Mouse (Mus musculus): ENCODE results near the gene Maz. TPM values are rescaled to one million over a fixed set of nuclear protein-coding genes. Genes with fewer than 3 reads are reported as not detected.
A peak's percentile ranks its signal among the peaks of the same experiment; 100 is the strongest.

Gene Maz
- total and polyA plus RNA-seq, 3 experiments = 234 to 540 TPM; not detected in 1

- Histone ChIP-seq H3K27ac (ENCODE audit: control insufficient read depth, low read depth, low read length) (peak overlapping the region; percentile 98), H3K9me3 (replicated peaks; ENCODE audit: insufficient read depth, low read length) (no peaks in the 10 kb centered on the region), H3K79me2 (ENCODE audit: control insufficient read depth, insufficient read depth, low read length, poor library complexity) (peaks cover 34% of the 10 kb centered on the region), H3K4me3 (ENCODE audit: control insufficient read depth in 1 of 2, insufficient read depth in 1 of 2, low read depth in 2 of 2, low read length in 2 of 2) (peak overlapping the region; percentile 50 to 69), H3K9ac (ENCODE audit: control insufficient read depth, low read depth, low read length, poor library complexity, severe bottlenecking) (peak overlapping the region; percentile 78), H3K4me1 (ENCODE audit: control insufficient read depth in 1 of 2, insufficient read depth in 2 of 2, low read length in 2 of 2) (peaks cover 28 to 41% of the 10 kb centered on the region in 2 experiments), H3K36me3 (ENCODE audit: control insufficient read depth in 1 of 2, insufficient read depth in 2 of 2, low read length in 2 of 2) (peaks cover 22 to 47% of the 10 kb centered on the region in 2 experiments), H3K27me3 (ENCODE audit: control insufficient read depth in 1 of 2, insufficient read depth in 2 of 2, low read length in 2 of 2) (no peaks in the 10 kb centered on the region)
- 0 out of 2 replicates have a peak, but pooled peaks have one; percentile 6 for TF ChIP-seq SMC3 (IDR thresholded peaks at IDR 0.05; ENCODE audit: low read depth, low read length)
- no peak for TF ChIP-seq MYC (IDR thresholded peaks at IDR 0.05; ENCODE audit: low read depth, low read length)
- DNase-seq (ENCODE audit: low read depth, low spot score) = peak; percentile 47
These were observed 1.0 kb upstream of the Maz start for GRCm38 (mm10) chr7:127027885-127028284.

GRCm38 (mm10) chr7:127026616-127026983 is 237 bp downstream of the Maz start:
- Histone ChIP-seq H3K9me3 (replicated peaks; ENCODE audit: insufficient read depth, low read length) (no peaks in the 10 kb centered on the region), H3K4me1 (ENCODE audit: control insufficient read depth in 1 of 2, insufficient read depth in 2 of 2, low read length in 2 of 2) (peaks cover 26 to 47% of the 10 kb centered on the region in 2 experiments), H3K79me2 (ENCODE audit: control insufficient read depth, insufficient read depth, low read length, poor library complexity) (peaks cover 41% of the 10 kb centered on the region), H3K27ac (ENCODE audit: control insufficient read depth, low read depth, low read length) (peak overlapping the region; percentile 93), H3K36me3 (ENCODE audit: control insufficient read depth in 1 of 2, insufficient read depth in 2 of 2, low read length in 2 of 2) (peaks cover 17 to 50% of the 10 kb centered on the region in 2 experiments), H3K4me3 (ENCODE audit: control insufficient read depth in 1 of 2, insufficient read depth in 1 of 2, low read depth in 2 of 2, low read length in 2 of 2) (no peak overlapping the region; a peak in 1 of 4 replicates), H3K9ac (ENCODE audit: control insufficient read depth, low read depth, low read length, poor library complexity, severe bottlenecking) (peak overlapping the region; percentile 97), H3K27me3 (ENCODE audit: control insufficient read depth in 1 of 2, insufficient read depth in 2 of 2, low read length in 2 of 2) (no peaks in the 10 kb centered on the region)
- TF ChIP-seq MYC (IDR thresholded peaks at IDR 0.05; ENCODE audit: low read depth, low read length) = no peak
- no peak for TF ChIP-seq MYB (IDR thresholded peaks at IDR 0.05; ENCODE audit: low read depth, low read length)
- no peak for TF ChIP-seq GATA1 (IDR thresholded peaks at IDR 0.05; ENCODE audit: low read depth, low read length)
- no peak for TF ChIP-seq ELF1 (IDR thresholded peaks at IDR 0.05; ENCODE audit: low read depth, low read length)
- peak; percentile 20; the same call in 1 of the 2 replicates for TF ChIP-seq SIN3A (IDR thresholded peaks at IDR 0.05; ENCODE audit: low read length)
- no peak for TF ChIP-seq TBP (IDR thresholded peaks at IDR 0.05; ENCODE audit: low read depth, low read length)
- no peak for TF ChIP-seq NRF1 (IDR thresholded peaks at IDR 0.05; ENCODE audit: insufficient read depth, low read depth, low read length, poor library complexity, severe bottlenecking)
- DNase-seq (ENCODE audit: low read depth, low spot score) = no peak

GRCm38 (mm10) chr7:127026161-127026600 is 656 bp downstream of the Maz start:
- Histone ChIP-seq H3K36me3 (ENCODE audit: control insufficient read depth in 1 of 2, insufficient read depth in 2 of 2, low read length in 2 of 2) (peaks cover 15 to 46% of the 10 kb centered on the region in 2 experiments), H3K27me3 (ENCODE audit: control insufficient read depth in 1 of 2, insufficient read depth in 2 of 2, low read length in 2 of 2) (no peaks in the 10 kb centered on the region), H3K4me1 (ENCODE audit: control insufficient read depth in 1 of 2, insufficient read depth in 2 of 2, low read length in 2 of 2) (peaks cover 22 to 44% of the 10 kb centered on the region in 2 experiments), H3K4me3 (ENCODE audit: control insufficient read depth in 1 of 2, insufficient read depth in 1 of 2, low read depth in 2 of 2, low read length in 2 of 2) (peak overlapping the region; percentile 59 to 86; a peak in 3 of 4 replicates), H3K27ac (ENCODE audit: control insufficient read depth, low read depth, low read length) (peak overlapping the region; percentile 93), H3K9me3 (replicated peaks; ENCODE audit: insufficient read depth, low read length) (no peaks in the 10 kb centered on the region), H3K79me2 (ENCODE audit: control insufficient read depth, insufficient read depth, low read length, poor library complexity) (peaks cover 41% of the 10 kb centered on the region), H3K9ac (ENCODE audit: control insufficient read depth, low read depth, low read length, poor library complexity, severe bottlenecking) (peak overlapping the region; percentile 97)
- DNase-seq (ENCODE audit: low read depth, low spot score) = peak; percentile 85
- no peak for TF ChIP-seq ZKSCAN1 (IDR thresholded peaks at IDR 0.05; ENCODE audit: low read depth, low read length)
- TF ChIP-seq GATA1 (IDR thresholded peaks at IDR 0.05; ENCODE audit: low read depth, low read length) = no peak
- TF ChIP-seq CHD1 (IDR thresholded peaks at IDR 0.05; ENCODE audit: low read depth, low read length) = no peak
- TF ChIP-seq KAT2A (conservative IDR thresholded peaks at IDR 0.05; ENCODE audit: low read depth, low read length) = no peak
- no peak for TF ChIP-seq SMC3 (IDR thresholded peaks at IDR 0.05; ENCODE audit: low read depth, low read length)
- no peak for TF ChIP-seq USF2 (IDR thresholded peaks at IDR 0.05; ENCODE audit: borderline replicate concordance in 1 of 2, insufficient read depth in 1 of 2, low read depth in 1 of 2, low read length in 2 of 2)
- no peak for TF ChIP-seq ZC3H11A (IDR thresholded peaks at IDR 0.05; ENCODE audit: low read depth, low read length)
- TF ChIP-seq MYC (IDR thresholded peaks at IDR 0.05; ENCODE audit: low read depth, low read length) = no peak
- TF ChIP-seq RCOR1 (IDR thresholded peaks at IDR 0.05; ENCODE audit: low read depth, low read length) = no peak
- no peak for TF ChIP-seq RAD21 (IDR thresholded peaks at IDR 0.05; ENCODE audit: low read depth, low read length)
- TF ChIP-seq ELF1 (IDR thresholded peaks at IDR 0.05; ENCODE audit: low read depth, low read length) = no peak
- no peak for TF ChIP-seq MYB (IDR thresholded peaks at IDR 0.05; ENCODE audit: low read depth, low read length)
- TF ChIP-seq POLR2AphosphoS2 (IDR thresholded peaks at IDR 0.05; ENCODE audit: low read length) = no peak; the same call in 1 of the 2 replicates
- no peak for TF ChIP-seq CHD2 (IDR thresholded peaks at IDR 0.05; ENCODE audit: low read length)
- no peak for TF ChIP-seq USF1 (IDR thresholded peaks at IDR 0.05; ENCODE audit: low read depth, low read length)
- no peak for TF ChIP-seq CTCF (IDR thresholded peaks at IDR 0.05 in 2 of 3, conservative IDR thresholded peaks at IDR 0.05 in 1 of 3; ENCODE audit: control insufficient read depth in 1 of 3, insufficient read depth in 1 of 3, low read depth in 2 of 3, low read length in 3 of 3, poor library complexity in 1 of 3, severe bottlenecking in 1 of 3)
- TF ChIP-seq JUND (IDR thresholded peaks at IDR 0.05; ENCODE audit: low read depth, low read length) = no peak
- no peak for TF ChIP-seq POLR2AphosphoS5 (IDR thresholded peaks at IDR 0.05; ENCODE audit: borderline replicate concordance, low read depth, low read length)
- no peak; the same call in 1 of the 2 replicates for TF ChIP-seq MAX (IDR thresholded peaks at IDR 0.05; ENCODE audit: low read length)
- peak; percentile 19; the same call in 1 of the 2 replicates for TF ChIP-seq SIN3A (IDR thresholded peaks at IDR 0.05; ENCODE audit: low read length)
- TF ChIP-seq POLR2A (IDR thresholded peaks at IDR 0.05; ENCODE audit: control insufficient read depth in 1 of 2, insufficient read depth in 1 of 2, low read depth in 1 of 2, low read length in 2 of 2, poor library complexity in 1 of 2) = peak; percentile 42 to 66; a peak in 3 of 4 replicates
- no peak; the same call in 1 of the 2 replicates for TF ChIP-seq MAZ (IDR thresholded peaks at IDR 0.05; ENCODE audit: low read depth, low read length)
- no peak for TF ChIP-seq GABPA (IDR thresholded peaks at IDR 0.05; ENCODE audit: low read depth, low read length)
